Mouse (Mus musculus) frontal cortex, adult 2 months (tissue): ENCODE measurements around the gene Lrit3. TPM values are rescaled to one million over a fixed set of nuclear protein-coding genes. Genes with fewer than 3 reads are reported as not detected.

ENCODE experiments used
- DNase-seq, 2 experiments: peaks; one replicate each; pipeline ENCODE4 v3.0.0; 2022; ENCODE audit warnings: low spot score in 1 of 2; ENCODE audit errors: extremely low spot score in 1 of 2
- polyA plus RNA-seq: library from polyadenylated mRNA; depleted of rRNA; stranded (reverse); fragments of >200 nt; gene quantifications from 2 replicates; pipeline ENCODE4 v1.2.3, GENCODE M21; 2012; rRNA removed

Gene Lrit3
- 0.13 and 0.16 TPM in 2 replicates for polyA plus RNA-seq

DNA sequence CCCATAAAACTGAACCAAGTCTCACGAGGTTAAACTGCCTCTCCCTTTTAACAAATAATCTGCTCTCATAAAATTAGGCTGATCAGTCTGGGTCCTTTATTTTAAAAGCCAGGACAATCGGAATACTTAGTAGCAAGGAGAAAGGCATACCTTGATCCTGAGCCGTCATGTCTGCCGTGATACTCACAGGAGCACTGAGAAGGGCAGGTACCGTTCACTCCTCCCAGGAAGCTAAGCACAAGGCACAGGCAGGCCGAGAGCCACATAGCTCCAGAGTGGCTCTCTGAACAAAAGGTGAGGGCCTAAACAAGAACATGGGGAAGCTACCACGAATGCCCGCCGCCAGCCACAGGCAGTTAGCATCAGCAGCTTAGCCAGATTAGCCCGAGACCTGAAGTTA is at the start of gene Lrit3:
TSS of gene Lrit3 (minus strand) at position 266 of the 400 bp plus-strand sequence.
- no peak for DNase-seq

GRCm38 (mm10) chr3:129846846-129847245 is 43.0 kb upstream of the Lrit3 start:
- no peak for DNase-seq

DNA sequence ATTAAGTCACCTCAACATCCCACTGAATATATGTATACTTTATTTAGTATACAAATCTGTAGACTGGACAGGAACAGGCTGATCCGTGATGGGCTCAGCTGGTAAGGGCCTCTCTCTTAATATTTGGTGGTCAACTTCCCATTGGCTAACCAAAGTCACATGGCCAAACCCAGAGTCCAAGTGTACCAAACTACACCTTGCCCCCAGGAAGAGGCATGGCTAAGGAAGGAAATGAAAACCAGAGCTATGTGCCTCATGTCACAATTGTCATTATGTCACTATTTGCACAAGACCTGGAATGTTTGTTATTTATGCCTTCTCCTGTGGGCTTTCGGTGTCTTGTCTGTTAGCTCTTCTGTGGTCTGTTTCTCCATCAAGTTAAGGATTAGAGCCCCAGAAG is 42.0 kb upstream of the Lrit3 start:
- DNase-seq, result no peak

GRCm38 (mm10) chr3:129838017-129838416 is 34.2 kb upstream of the Lrit3 start:
- no peak for DNase-seq

GRCm38 (mm10) chr3:129836965-129837364 is 33.1 kb upstream of the Lrit3 start:
- DNase-seq, result no peak

DNA sequence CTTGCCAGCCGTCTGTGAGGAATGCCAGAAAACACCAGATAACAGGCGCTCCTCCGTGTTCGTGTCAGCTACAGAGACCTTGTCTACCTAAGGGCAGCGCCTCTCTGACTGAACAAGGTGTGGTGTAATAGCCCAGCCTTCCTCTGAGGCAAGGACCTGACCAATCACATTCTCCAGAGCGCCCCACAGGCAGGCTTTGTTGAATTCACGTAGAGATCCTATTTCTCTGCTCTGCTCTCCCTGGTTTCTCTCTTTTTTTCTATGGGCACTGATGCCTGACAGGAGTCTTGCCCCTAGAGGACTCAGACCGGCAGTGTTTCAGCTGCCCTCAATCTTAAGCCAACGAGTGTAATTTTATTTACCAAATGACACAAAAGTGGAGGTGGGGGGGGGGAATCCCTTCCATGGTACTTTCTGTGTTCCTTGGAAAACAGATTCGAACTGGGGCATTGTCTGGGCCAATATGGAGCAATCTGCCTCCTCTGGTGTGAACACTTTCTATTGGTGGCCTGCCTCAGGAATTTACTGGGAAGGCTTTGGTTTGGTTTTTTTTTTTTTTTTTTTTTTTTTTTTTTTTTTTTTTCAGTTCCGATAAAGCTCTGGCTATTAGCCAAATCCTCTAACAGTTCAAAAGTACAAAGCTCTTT is 32.3 kb upstream of the Lrit3 start:
- no peak for DNase-seq

DNA sequence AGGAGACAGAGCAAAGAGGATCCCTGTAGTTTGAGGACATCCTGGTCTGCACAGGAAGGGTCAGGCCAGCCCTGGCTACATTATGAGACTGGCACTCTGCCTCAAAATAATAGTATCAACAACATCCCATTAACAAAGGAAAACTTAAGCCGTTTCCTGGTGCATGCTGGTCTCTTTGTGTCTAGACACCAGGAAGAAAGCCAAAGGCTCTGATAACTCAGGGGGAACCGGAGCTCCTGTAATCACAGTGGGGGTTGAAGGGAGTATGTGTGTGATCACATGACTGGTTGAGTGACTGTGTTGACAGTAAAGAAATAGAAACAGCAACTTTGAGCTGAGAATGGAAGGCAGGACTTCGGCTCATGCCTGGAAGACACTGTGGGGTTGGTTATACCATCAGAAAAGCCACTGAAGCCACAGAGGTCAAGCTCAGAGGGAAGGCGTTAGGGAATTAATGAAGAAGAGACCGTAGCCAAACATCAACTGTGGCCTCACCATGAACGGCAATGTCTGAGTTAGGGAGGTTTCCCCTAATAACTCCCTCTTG is 31.6 kb upstream of the Lrit3 start, which contains the start of gene Cfi:
TSS of gene Cfi (plus strand) at position 497 of the 547 bp plus-strand sequence.
- no peak for DNase-seq

- peak; percentile 91 to 97 for DNase-seq
Measured at GRCm38 (mm10) chr3:129831035-129831568, 27.3 kb upstream of the Lrit3 start, which contains the start of gene Gar1. Gar1 (minus strand) TSS chr3:129831396.

- peak in 1 of 2 experiments; percentile 15 for DNase-seq
Measured at GRCm38 (mm10) chr3:129830626-129831025, 26.8 kb upstream of the Lrit3 start.

DNA sequence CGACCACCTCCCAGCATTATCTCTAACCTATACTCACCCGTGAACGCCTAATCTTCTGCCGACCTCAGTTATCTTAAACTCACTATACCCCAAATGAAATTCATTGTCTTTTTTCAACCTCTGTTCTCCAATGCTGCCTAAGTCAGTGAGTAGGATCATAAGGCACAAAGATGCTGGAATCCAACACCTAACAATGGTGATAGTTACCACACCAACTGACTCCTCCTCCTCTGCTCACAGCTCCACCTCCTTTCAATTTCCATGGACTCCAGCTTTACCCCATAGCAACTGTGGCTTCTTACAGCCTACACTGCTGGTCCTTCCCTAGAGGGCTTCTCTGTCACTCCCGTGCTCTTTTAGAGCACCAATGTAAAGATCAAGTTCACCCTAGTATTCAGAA is 23.9 kb upstream of the Lrit3 start:
- no peak for DNase-seq

DNA sequence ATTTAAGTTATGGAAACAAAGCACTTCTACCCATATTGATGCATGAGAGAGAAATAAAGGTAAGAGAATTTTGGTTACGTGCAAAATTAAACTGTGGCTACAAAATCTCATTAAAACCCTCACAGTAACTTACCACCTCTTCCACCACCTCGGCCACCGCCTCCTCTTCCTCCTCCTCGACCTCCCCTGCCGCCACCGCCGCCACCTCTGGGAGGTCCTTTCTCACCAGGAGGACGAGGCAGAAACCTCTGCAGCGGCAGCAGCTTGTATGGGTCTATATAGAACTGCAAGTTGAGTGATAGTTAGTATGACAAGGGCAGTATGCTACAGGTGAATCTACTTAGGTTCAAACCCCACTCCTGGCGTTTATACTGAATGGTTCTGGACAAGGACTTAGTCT is 22.9 kb upstream of the Lrit3 start:
- no peak for DNase-seq

DNA sequence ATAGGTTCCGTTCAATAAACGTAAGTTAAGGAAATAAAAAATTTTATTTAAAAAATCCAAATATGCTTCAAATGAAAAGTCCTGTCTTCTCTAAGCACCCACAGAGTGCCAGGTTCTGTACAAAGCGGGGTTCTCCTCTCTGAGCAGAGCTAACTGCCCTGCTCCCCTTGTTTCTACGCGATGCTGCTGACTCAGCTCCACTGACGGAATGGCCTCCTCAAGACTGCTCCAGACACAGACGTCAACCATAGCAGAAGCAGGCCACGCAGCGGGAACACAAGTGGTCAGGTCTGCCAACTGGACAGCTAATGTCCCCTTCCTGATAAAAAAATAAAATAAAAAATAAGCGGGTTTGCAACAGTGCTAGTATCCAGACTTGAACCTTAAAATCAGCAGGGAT is 21.1 kb upstream of the Lrit3 start:
- DNase-seq, result no peak

DNA sequence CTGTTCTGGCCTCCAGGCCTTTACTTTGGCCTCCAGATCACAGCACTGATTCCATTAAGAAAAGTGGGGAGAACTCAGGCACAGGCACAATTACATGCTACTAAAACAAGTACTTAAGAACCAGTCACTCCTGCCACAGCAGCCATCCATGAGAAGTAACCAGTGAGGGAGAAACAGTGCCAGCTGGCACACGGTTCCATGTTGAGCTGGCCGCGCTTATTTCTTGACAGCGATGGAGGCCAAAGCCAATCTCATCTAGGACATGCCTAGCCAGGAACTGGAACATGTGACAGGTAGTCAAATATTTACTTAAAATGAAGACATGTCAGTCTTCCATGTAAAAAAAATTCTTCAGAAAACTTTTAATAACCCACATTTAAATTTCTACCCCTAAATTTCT is 20.3 kb upstream of the Lrit3 start:
- no peak for DNase-seq

DNA sequence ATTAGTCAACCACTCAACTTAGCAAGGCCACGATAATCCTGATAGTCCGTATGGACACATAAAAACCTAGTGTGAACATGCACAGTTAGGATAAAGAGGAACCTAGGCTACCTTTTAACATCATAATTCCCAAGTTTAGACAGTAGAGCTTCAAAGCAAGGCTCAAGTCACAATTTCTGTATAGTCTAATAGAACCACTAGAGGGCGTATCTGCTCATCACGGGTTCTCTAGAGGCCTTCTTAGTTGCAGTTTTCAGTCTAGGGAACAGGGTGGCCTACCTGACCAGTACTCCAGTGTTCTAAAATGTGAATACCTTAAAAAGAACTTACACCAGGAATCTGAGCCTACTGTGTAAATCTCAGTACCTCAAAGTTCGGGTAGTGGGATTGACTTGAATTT is 19.5 kb upstream of the Lrit3 start:
- peak in 1 of 2 experiments; percentile 66 for DNase-seq

GRCm38 (mm10) chr3:129822206-129822775 is 18.5 kb upstream of the Lrit3 start, which contains the start of gene Rrh:
Rrh (minus strand) TSS chr3:129822587.
- no peak for DNase-seq

DNA sequence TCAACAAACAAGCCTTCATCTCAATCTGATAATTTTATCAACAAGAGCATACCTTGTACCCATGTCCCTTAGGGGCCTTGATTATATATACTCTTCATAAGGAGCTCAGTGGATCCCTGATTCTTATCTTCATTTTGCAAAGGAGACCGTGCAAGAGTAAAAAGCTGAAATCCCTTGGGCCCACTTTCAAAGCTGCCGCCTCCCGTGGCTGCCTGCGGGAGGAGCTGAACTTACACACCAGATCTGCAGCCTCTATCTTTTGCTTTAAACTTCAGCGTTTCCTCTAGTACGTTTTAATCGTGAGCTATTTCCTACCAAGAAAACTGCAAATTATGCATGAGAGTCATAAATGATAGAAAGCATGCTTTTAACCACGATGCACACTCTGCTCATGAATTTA is 17.9 kb upstream of the Lrit3 start:
- DNase-seq, result no peak

DNA sequence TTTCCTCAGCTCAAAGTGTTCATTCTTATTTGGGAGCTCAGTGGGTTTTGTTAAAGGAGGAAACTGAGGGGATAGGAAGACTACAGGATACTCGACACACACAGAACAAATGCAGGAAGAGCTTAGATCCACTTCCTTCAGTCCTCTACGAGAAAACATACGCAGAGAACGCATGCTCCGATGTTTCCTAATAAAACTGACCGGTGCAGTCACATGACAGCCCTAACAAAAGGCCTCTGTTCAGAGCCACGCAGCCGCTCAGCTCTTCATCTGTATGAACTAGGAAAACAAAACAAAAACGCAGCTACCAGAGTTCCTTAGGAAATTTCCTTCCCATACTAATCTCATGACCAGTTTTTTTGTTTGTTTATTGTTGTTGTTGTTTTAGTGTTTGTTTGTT is 17.0 kb upstream of the Lrit3 start:
- no peak for DNase-seq

DNA sequence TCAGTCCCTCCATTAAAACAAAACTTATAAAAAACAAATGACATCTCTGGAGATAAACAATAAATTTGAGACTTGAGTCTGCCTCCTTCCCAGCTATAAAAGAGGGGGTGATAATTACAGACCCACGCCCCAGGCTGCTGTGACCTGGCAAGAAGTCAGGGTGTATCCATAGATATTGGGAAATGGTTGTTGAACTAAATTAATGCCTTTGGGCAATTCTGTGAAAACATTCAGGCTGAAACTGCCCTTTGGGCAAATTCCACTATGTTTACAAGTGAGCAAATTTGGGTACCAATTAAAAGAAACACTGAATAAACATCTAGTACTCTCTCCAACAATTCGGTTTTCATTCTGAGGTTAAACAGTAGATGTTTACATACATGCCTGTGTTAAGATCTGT is 4.8 kb downstream of the Lrit3 start:
- no peak for DNase-seq

DNA sequence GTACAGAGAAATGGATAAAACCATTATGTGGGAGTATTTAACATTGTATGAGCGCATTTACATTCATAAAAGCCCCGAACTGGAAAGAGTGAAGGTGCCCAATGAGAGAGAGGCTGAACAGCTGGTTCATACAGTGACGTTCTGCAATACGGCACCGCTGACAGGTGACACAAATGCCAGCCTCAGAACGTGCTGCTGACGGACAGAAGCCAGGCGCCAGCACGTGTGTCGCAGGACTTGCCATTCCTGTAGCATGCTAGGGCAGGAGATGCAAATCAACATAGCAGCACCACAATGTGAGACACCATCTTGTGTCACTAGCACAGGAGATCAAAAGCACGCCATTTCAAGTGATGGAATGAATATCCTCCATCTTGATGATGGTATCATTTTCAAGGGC is 5.3 kb downstream of the Lrit3 start:
- no peak for DNase-seq

- DNase-seq, result no peak
Measured at GRCm38 (mm10) chr3:129797341-129797740, 6.5 kb downstream of the Lrit3 start.

- no peak for DNase-seq
Measured at GRCm38 (mm10) chr3:129793801-129794200, 10.0 kb downstream of the Lrit3 start.

DNA sequence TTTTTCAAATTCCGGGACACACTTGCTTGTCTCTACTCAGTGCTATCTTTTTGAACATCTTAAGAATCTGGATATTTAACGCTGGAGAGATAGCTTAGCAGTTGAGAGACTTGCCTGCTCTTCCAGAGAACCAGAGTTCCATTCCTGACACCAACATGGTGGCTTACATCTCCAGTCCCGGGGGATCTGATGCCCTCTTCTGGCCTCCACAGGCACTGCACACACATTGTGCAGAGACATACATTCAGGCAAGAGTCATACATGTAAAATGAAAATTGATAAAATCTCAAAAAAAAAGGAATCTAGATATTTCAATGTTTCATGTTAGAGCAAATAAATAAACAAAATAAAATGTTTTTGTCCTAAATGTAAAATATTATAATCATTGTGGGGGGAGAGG is 21.1 kb downstream of the Lrit3 start:
- DNase-seq, result no peak
